Mouse (Mus musculus) 416B (cell line): ENCODE results near the gene Phospho1.

Experiments used
- DNase-seq: peaks from one replicate; pipeline ENCODE4 v3.0.0; 2011; ENCODE audit warnings: low read depth

Phospho1 gene

GRCm38 (mm10) chr11:95824071-95824876 lies at the start of gene Phospho1:
TSS of gene Phospho1 (plus strand) at chr11:95824499.
- peak; percentile 88 for DNase-seq

GRCm38 (mm10) chr11:95777323-95778297 lies 46.7 kb upstream of the Phospho1 start:
- DNase-seq: peak; percentile 98

- DNase-seq: peak; percentile 56
These were observed 45.5 kb upstream of the Phospho1 start for GRCm38 (mm10) chr11:95778831-95779251.

- peak; percentile 73 for DNase-seq
These were observed 44.9 kb upstream of the Phospho1 start for GRCm38 (mm10) chr11:95779366-95779765.

GRCm38 (mm10) chr11:95780480-95780879 lies 43.8 kb upstream of the Phospho1 start:
- DNase-seq: no peak

- DNase-seq: no peak
These were observed 42.7 kb upstream of the Phospho1 start for GRCm38 (mm10) chr11:95781557-95781956.

- DNase-seq: no peak
These were observed 40.8 kb upstream of the Phospho1 start for GRCm38 (mm10) chr11:95783457-95783856.

- no peak for DNase-seq
These were observed 40.3 kb upstream of the Phospho1 start for GRCm38 (mm10) chr11:95783958-95784357.

- no peak for DNase-seq
These were observed 38.6 kb upstream of the Phospho1 start for GRCm38 (mm10) chr11:95785675-95786074.

GRCm38 (mm10) chr11:95786511-95786910 lies 37.8 kb upstream of the Phospho1 start:
- no peak for DNase-seq

GRCm38 (mm10) chr11:95789451-95789891 lies 34.8 kb upstream of the Phospho1 start:
- peak; percentile 29 for DNase-seq

- DNase-seq: no peak
These were observed 32.5 kb upstream of the Phospho1 start for GRCm38 (mm10) chr11:95791787-95792186.

- no peak for DNase-seq
These were observed 31.3 kb upstream of the Phospho1 start for GRCm38 (mm10) chr11:95792950-95793509.

GRCm38 (mm10) chr11:95794201-95794600 lies 30.1 kb upstream of the Phospho1 start:
- no peak for DNase-seq

GRCm38 (mm10) chr11:95795582-95795981 lies 28.7 kb upstream of the Phospho1 start:
- no peak for DNase-seq

- DNase-seq: no peak
These were observed 19.3 kb upstream of the Phospho1 start for GRCm38 (mm10) chr11:95805010-95805409.

- DNase-seq: peak; percentile 66
These were observed 18.8 kb upstream of the Phospho1 start for GRCm38 (mm10) chr11:95805527-95805926.

GRCm38 (mm10) chr11:95807884-95808283 lies 16.4 kb upstream of the Phospho1 start:
- no peak for DNase-seq

GRCm38 (mm10) chr11:95808448-95809011 lies 15.8 kb upstream of the Phospho1 start:
- no peak for DNase-seq

GRCm38 (mm10) chr11:95809603-95810002 lies 14.7 kb upstream of the Phospho1 start:
- no peak for DNase-seq

GRCm38 (mm10) chr11:95810828-95811227 lies 13.5 kb upstream of the Phospho1 start:
- no peak for DNase-seq

GRCm38 (mm10) chr11:95811741-95812140 lies 12.6 kb upstream of the Phospho1 start:
- no peak for DNase-seq
